Mouse (Mus musculus) liver, embryonic 14.5 days (tissue): ENCODE results near the gene Itga8.

Experiments used
- CTCF ChIP-seq: IDR thresholded peaks from 2 replicates; pipeline ENCODE4 v1.5.1; 2016; ENCODE audit warnings: antibody characterized with exemption, low read depth, control low read depth
- EP300 ChIP-seq: IDR thresholded peaks from 2 replicates; pipeline ENCODE4 v1.6.1; 2016; ENCODE audit warnings: antibody characterized with exemption, low read depth

GRCm38 (mm10) chr2:12295150-12295549 lies 6.6 kb downstream of the Itga8 start:
- TF ChIP-seq CTCF, result no peak
- no peak for TF ChIP-seq EP300
